Mouse (Mus musculus) spleen, postnatal 4 days (tissue): ENCODE measurements at regions not wholly inside any gene's neighbourhood (a gene's known extent, or its start where the extent isn't known, plus 50 kb on each side); places are given as distances from the start of the nearest gene placed in this dataset.

ENCODE experiments used
- DNase-seq, 2 experiments: peaks; one replicate each; pipeline ENCODE4 v3.0.0; 2022; ENCODE audit warnings: low spot score in 2 of 2

DNA sequence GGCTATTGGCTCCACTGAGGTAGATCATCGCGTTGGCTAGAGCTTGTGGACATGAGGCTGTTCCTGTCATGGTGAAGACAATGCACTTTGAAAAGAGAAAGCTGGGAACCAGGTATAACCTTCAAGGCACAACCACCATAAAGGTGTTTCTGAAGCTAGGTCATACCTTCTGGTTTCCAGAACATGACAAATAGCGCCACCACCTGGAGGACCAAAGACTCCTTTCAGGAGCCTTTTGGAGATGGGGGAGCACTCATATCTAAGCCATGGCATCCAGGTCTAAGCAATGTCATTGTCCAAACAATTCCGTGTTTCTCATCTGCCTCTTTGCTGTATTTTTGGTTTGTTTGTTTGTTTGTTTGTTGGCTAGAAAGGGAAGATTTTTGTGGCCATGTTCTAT lies 113.7 kb upstream of the Lsm14a start:
- no peak for DNase-seq

GRCm38 (mm10) chr7:34493892-34494291 lies 100.8 kb upstream of the Lsm14a start:
- no peak for DNase-seq

DNA sequence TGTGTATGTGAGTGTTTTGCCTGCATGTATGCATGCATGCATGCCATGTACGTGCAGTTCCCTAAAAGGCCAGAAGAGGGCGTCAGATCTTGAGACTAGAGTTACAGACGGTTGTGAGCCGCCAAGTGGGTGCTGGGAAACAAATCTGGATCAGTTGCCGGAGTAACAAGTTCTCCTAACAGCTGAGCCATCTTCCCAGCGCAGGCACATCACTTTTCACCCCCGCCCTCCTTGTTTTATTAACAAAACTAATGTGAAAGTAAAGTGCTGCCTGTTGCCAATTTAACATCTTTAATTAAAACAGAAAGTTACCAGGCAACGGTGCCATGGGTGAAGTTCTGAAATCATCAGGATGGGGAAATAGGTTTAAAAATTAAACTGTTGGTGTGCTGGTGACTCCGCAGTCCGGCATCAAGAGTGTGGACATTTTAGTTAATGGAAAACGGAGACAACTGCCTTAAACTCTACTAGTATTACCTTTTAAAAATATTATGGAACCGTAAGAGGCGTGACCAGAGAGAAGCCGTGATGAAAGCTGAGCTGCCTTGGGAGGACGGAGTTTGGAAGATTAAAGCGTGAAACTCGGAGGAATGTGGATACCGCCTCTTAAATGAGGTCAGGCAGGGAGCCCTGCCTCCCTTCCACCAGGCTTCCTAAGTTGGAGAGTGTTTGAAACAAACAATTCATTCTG lies 91.9 kb upstream of the Lsm14a start:
- DNase-seq, result no peak

DNA sequence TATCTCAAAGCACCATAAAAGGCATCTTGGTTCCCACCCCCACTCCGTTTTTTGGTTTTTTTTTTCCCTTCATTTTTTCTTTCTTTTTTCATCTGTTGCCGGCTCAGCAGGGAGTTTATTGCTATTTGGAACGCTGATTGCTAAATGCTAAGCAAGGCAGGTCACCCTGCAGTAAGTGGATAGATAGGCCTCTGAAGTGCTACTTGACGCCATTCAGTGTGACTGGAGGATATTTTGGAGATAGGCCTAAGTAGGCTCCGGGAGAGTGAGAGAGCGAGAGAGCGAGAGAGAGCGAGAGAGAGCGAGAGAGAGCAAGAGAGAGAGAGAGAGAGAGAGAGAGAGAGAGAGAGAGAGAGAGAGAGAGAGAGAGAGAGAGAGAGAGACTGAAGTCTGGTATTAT lies 90.3 kb upstream of the Lsm14a start:
- no peak for DNase-seq

- no peak for DNase-seq
Measured at GRCm38 (mm10) chr7:34480771-34481170, 87.7 kb upstream of the Lsm14a start.

- no peak for DNase-seq
Measured at GRCm38 (mm10) chr7:34471003-34471402, 77.9 kb upstream of the Lsm14a start.

DNA sequence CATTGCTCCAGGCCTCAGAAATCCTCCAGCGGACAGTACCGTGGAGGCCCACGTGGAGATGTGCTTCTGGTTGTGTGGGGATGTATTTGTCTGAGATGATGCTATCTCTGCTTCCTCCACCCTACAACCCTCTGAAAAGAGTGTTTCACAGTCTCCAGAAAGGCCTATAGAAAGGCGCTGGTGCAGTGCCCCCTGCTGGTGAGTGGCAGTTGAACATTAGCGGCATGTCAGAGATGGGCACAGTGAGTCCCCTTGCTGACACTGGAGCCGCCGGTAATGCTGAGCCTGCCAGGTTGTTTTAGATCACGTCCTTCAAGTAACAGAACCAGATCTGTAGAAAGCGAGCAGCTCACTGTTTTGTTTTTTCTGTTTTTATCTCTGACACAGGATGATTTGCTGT lies 69.0 kb upstream of the Lsm14a start:
- DNase-seq, result no peak

GRCm38 (mm10) chr7:34459834-34460495 lies 66.8 kb upstream of the Lsm14a start:
- no peak for DNase-seq

- no peak for DNase-seq
Measured at GRCm38 (mm10) chr7:34458851-34459250, 65.7 kb upstream of the Lsm14a start.

DNA sequence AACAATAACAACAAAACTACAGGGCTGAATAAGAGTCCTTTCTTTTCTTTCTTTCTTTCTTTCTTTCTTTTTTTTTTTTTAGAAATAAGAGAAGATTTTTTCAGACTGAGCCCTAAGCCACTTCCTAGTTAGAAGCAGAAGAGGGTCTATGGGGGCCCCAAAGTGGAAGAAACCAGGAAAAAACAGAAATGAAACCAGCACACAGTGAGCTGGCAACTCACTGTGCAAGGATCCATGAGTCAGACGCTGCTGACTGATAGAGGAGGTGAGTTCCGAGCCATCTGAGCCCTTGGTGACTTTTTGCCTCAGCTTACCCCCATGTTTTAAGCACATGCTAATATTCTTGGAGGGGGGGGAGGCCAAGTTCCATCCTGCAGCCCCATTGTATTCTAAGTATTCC lies 55.2 kb upstream of the Lsm14a start:
- DNase-seq, result no peak

DNA sequence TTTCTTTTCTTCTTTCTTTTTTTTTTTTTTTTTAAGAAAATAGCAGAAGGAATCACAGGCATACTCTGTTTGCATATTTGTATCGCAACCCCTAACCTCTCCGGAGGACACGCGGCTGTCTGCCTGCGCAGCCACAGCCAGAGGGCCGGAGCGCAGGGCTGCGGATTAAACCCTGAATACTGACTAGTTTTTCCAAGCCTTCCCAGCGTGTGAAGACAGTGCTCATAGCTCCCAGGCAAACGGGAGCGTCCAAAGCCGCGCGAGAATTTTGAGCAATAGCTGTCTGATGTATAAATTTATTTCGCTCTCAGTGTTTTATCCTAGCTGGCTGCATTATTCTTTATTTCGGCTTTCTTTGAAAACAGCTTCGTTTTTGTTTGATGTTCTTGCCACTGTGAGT lies 51.1 kb upstream of the Lsm14a start:
- no peak for DNase-seq
